Mouse (Mus musculus) adrenal gland, adult (tissue): Measurements from ENCODE around the gene Irf2.

Source experiments
- DNase-seq, 2 experiments: peaks; one replicate each; pipeline ENCODE4 v3.0.0; 2022 to 2023; ENCODE audit warnings: low spot score in 1 of 2; ENCODE audit not compliant: inconsistent age in 2 of 2

Gene Irf2

GRCm38 (mm10) chr8:46754355-46754754 lies 14.8 kb downstream of the Irf2 start:
- DNase-seq, result no peak

- peak in 1 of 2 experiments; percentile 54 for DNase-seq
Observed at GRCm38 (mm10) chr8:46755731-46756333, 16.3 kb downstream of the Irf2 start.

GRCm38 (mm10) chr8:46757613-46758012 lies 18.1 kb downstream of the Irf2 start:
- DNase-seq, result no peak

- no peak for DNase-seq
Observed at GRCm38 (mm10) chr8:46758131-46758530, 18.6 kb downstream of the Irf2 start.

- no peak for DNase-seq
Observed at GRCm38 (mm10) chr8:46758676-46759075, 19.1 kb downstream of the Irf2 start.

GRCm38 (mm10) chr8:46759562-46759961 lies 20.0 kb downstream of the Irf2 start:
- no peak for DNase-seq

GRCm38 (mm10) chr8:46760701-46761100 lies 21.2 kb downstream of the Irf2 start:
- DNase-seq, result no peak

- DNase-seq, result no peak
Observed at GRCm38 (mm10) chr8:46761454-46761853, 21.9 kb downstream of the Irf2 start.

GRCm38 (mm10) chr8:46769408-46770180 lies 30.1 kb downstream of the Irf2 start:
- DNase-seq, result peak in 1 of 2 experiments; percentile 54

GRCm38 (mm10) chr8:46770905-46771516 lies 31.5 kb downstream of the Irf2 start:
- DNase-seq, result no peak

- DNase-seq, result no peak
Observed at GRCm38 (mm10) chr8:46772801-46773200, 33.3 kb downstream of the Irf2 start.

- DNase-seq, result peak; percentile 56 to 73
Observed at GRCm38 (mm10) chr8:46777760-46778460, 38.4 kb downstream of the Irf2 start.

GRCm38 (mm10) chr8:46781067-46781657 lies 41.6 kb downstream of the Irf2 start:
- DNase-seq, result peak; percentile 72 to 85

GRCm38 (mm10) chr8:46782254-46782653 lies 42.7 kb downstream of the Irf2 start:
- DNase-seq, result no peak

- no peak for DNase-seq
Observed at GRCm38 (mm10) chr8:46785070-46785469, 45.5 kb downstream of the Irf2 start.

- no peak for DNase-seq
Observed at GRCm38 (mm10) chr8:46785926-46786325, 46.4 kb downstream of the Irf2 start.

- no peak for DNase-seq
Observed at GRCm38 (mm10) chr8:46789091-46789881, 49.8 kb downstream of the Irf2 start.

GRCm38 (mm10) chr8:46791664-46792371 lies 52.3 kb downstream of the Irf2 start:
- DNase-seq, result no peak

- DNase-seq, result peak in 1 of 2 experiments; percentile 52
Observed at GRCm38 (mm10) chr8:46792653-46793052, 53.1 kb downstream of the Irf2 start.

GRCm38 (mm10) chr8:46793248-46793647 lies 53.7 kb downstream of the Irf2 start:
- no peak for DNase-seq
